Mouse (Mus musculus): ENCODE measurements around the gene Gm45713. TPM values are rescaled to one million over a fixed set of nuclear protein-coding genes. Genes with fewer than 3 reads are reported as not detected.
"Not testable (repeated sequence)": the region's sequence is repeated elsewhere in the genome, so short reads cannot be mapped to it uniquely, and the experiment has no call there.

Gm45713 gene
- polyA plus RNA-seq, 1 experiment from 2014 or later = 0.20 TPM

DNA sequence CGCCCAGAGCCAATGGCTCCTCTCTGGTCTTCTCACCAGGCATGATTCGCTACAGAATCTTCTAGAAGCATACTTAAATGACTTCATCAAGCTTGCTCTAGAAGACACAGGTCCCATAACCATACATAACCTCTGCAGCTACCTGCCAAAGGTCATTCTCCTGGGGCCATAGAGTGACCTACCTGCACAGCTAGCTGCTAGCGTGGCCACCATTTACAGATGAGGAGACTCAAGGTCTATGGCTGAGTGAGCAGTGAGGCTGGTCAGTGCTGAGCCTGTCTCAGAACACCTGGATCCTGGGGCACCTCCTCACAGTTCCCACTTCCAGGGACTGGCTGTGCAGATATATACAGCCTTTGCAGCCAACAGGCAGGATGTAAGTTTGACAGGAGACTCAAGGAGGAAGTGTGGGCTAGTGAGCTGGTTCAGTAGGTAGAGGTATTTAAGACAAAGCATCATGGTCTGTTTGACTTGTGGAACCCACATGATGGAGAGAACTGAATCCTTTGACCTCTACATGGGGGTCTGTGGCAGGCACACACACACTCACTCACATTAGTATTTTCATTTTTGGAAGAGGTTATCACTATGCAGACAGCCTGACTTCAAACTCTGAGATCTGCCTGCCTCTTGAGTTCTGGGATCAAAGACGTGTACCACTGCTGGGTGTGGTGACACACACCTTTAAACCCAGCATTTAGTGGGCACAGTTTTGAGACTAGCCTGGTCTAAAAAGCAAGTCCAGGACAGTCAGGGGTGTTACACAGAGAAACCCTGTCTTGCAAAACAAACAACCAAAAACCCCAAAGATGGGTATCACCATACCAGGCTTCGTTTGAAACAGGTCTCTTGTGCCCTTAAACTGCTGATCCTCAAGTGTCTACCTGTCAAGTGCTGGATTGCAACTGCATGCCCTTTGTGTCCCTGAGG, 16.0 kb downstream of the Gm45713 start:
- H3K4me3 ChIP-seq = no peak overlapping the region
- no peaks in the 10 kb centered on the region for H3K9me3 ChIP-seq
- WGBS = 82% methylated on average over 5 of the region's 5 CpGs
- H3K4me1 ChIP-seq = peaks cover 26% of the 10 kb centered on the region
- peak overlapping the region; percentile 22; the same call in 1 of the 2 replicates for H3K27ac ChIP-seq
- no peak for ATAC-seq (ENCODE audit: insufficient number of reproducible peaks, insufficient read depth, low FRiP score, low TSS enrichment, low read depth)
- H3K36me3 ChIP-seq = peaks cover 50% of the 10 kb centered on the region
- H3K27me3 ChIP-seq = no peaks in the 10 kb centered on the region
- no peak overlapping the region for H3K9ac ChIP-seq
- H3K4me2 ChIP-seq = no peak overlapping the region

DNA sequence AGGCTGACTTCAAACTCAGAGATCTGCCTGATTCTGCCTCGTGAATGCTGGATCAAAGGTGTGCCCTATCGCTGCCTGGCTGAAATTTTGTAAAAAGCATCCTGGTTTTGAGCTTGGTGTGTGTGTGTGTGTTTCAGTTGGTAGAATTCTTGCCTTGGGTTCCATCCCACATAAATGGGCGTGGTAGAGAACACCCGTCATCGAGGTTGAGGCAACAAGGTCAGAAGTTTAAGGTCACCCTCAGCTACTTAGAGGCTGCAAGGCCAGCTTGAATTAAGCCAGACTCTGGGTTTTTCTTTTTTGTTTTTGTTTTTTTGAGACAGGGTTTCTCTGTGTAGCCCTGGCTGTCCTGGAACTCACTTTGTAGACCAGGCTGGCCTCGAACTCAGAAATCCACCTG, 17.7 kb downstream of the Gm45713 start:
- no peak for ATAC-seq (ENCODE audit: insufficient number of reproducible peaks, insufficient read depth, low FRiP score, low TSS enrichment, low read depth)
- Histone ChIP-seq H3K27ac (no peak overlapping the region; the same call in 1 of the 2 replicates), H3K4me3 (no peak overlapping the region), H3K4me2 (no peak overlapping the region), H3K9ac (no peak overlapping the region), H3K27me3 (no peaks in the 10 kb centered on the region), H3K9me3 (no peaks in the 10 kb centered on the region), H3K4me1 (peaks cover 22% of the 10 kb centered on the region), H3K36me3 (peaks cover 48% of the 10 kb centered on the region)
- WGBS = 89% methylated on average over 6 of the region's 6 CpGs

DNA sequence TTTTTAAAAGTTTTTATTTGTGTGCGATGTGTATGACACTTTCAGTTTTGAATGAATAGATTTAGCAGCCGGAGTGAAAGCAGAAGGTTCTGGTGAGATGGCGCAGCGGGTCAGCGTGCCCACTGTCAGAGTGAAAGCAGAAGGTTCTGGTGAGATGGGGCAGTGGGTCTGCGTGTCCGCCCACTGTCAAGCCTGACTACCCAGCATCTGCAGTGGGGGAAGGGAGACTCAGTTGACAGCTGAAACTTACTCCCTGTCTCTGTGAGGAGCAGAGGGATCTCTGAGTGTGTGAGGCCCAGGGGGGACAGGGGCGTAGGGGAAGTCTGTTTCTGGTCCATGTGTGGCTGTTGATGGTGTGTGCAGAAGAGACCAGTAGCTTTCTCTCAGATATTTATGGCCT, 18.5 kb downstream of the Gm45713 start:
- Histone ChIP-seq H3K36me3 (peaks cover 41% of the 10 kb centered on the region), H3K4me2 (no peak overlapping the region), H3K9me3 (no peaks in the 10 kb centered on the region), H3K4me1 (peaks cover 14% of the 10 kb centered on the region), H3K27me3 (no peaks in the 10 kb centered on the region), H3K27ac (peak overlapping the region; percentile 44), H3K4me3 (no peak overlapping the region), H3K9ac (peak overlapping the region; percentile 36; the same call in 1 of the 2 replicates)
- WGBS = 79% methylated on average over 8 of the region's 8 CpGs
- ATAC-seq (ENCODE audit: insufficient number of reproducible peaks, insufficient read depth, low FRiP score, low TSS enrichment, low read depth) = no peak

DNA sequence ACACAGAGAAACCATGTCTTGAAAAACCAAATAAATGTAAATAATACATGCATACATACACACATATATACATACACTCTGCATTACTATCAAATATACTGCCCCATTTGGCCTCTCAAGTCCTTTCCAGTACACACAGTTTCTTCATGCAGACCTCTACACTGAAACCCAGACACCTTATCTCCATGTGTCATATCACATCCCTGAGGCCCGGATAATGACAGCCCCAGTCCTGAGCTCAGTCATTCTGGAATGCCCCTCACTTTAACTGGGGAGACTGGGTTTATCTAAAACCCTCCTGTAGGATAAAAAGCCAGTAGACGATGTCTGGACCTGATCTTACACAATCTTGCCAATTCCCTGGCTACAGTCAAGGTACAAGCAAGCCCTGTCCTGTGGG, 22.6 kb downstream of the Gm45713 start:
- Histone ChIP-seq H3K4me2 (no peak overlapping the region), H3K9ac (no peak overlapping the region), H3K27ac (no peak overlapping the region), H3K36me3 (0 out of 2 replicates have a peak, but pooled peaks cover 3% of the 10 kb centered on the region), H3K4me3 (no peak overlapping the region), H3K27me3 (no peaks in the 10 kb centered on the region), H3K9me3 (no peaks in the 10 kb centered on the region), H3K4me1 (no peaks in the 10 kb centered on the region)
- ATAC-seq (ENCODE audit: insufficient number of reproducible peaks, insufficient read depth, low FRiP score, low TSS enrichment, low read depth) = no peak
- 73% methylated on average over 2 of the region's 2 CpGs for WGBS

DNA sequence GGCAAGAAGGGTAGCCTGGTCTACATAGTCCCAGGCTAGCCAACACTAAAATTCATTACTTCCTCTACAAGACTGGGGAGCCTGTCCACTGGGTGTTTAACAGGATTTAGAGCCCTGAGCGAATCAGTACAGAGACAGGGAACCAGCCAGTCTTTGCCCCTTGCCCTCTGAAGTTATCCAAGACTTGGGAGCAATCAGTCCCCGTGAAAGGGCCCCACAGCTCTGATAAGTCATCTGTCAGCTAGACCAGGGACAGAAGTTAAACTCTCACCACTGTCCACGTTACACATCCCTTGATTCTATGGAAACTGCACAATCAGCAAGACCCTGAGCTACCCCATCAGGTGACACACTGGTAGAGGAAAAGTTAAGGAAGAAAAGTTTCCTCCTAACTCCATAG, 23.5 kb downstream of the Gm45713 start:
- Histone ChIP-seq H3K27ac (no peak overlapping the region), H3K9ac (no peak overlapping the region), H3K4me3 (no peak overlapping the region), H3K27me3 (no peaks in the 10 kb centered on the region), H3K36me3 (no peaks in the 10 kb centered on the region), H3K4me2 (no peak overlapping the region), H3K4me1 (no peaks in the 10 kb centered on the region), H3K9me3 (no peaks in the 10 kb centered on the region)
- WGBS = 73% methylated on average over 3 of the region's 3 CpGs
- ATAC-seq (ENCODE audit: insufficient number of reproducible peaks, insufficient read depth, low FRiP score, low TSS enrichment, low read depth) = no peak

DNA sequence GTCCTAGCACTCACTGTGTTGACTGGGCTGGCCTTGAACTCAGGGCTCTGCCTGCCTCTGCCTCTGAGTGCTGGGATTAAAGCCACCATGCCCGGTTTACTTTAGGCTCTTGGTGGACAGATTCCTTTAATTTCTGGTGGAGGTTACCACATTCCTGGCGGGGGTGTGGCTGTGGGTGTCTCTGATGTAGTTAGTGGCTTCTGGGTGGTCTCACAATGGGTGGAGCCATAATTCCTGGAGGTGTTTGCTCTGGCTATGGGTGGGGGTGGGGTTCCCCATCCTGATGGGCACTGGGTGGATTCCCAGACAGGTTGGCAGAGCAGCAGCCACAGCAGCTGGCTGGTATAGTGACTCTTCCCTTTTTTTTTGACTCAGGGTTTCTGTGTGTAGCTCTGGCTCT, 24.1 kb downstream of the Gm45713 start:
- ATAC-seq (ENCODE audit: insufficient number of reproducible peaks, insufficient read depth, low FRiP score, low TSS enrichment, low read depth) = no peak
- H3K27me3 ChIP-seq = no peaks in the 10 kb centered on the region
- no peak overlapping the region for H3K9ac ChIP-seq
- no peaks in the 10 kb centered on the region for H3K9me3 ChIP-seq
- WGBS = 67% methylated on average over 2 of the region's 2 CpGs
- no peaks in the 10 kb centered on the region for H3K36me3 ChIP-seq
- no peak overlapping the region for H3K4me2 ChIP-seq
- H3K4me1 ChIP-seq = no peaks in the 10 kb centered on the region
- no peak overlapping the region for H3K4me3 ChIP-seq
- no peak overlapping the region for H3K27ac ChIP-seq

DNA sequence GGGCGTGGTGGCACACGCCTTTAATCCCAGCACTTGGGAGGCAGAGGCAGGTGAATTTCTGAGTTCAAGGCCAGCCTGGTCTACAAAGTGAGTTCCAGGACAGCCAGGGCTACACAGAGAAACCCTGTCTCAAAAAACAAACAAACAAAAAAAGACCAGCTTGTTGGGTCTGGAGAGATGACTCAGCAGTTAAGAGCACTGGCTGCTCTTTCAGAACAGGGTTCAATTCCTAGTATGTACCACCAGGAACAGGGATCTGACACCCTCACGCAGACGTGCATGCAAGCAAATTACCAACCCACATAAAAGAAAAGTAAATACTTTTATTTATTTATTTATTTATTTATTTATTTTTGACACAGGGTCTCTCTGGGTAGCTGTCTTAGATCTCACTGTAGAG, 25.9 kb downstream of the Gm45713 start:
- H3K4me2 ChIP-seq; H3K27ac ChIP-seq; H3K27me3 ChIP-seq; H3K9ac ChIP-seq; H3K9me3 ChIP-seq; H3K36me3 ChIP-seq; H3K4me3 ChIP-seq; H3K4me1 ChIP-seq; ATAC-seq (ENCODE audit: insufficient number of reproducible peaks, insufficient read depth, low FRiP score, low TSS enrichment, low read depth): not testable (repeated sequence)
- WGBS = 92% methylated on average over 4 of the region's 4 CpGs

DNA sequence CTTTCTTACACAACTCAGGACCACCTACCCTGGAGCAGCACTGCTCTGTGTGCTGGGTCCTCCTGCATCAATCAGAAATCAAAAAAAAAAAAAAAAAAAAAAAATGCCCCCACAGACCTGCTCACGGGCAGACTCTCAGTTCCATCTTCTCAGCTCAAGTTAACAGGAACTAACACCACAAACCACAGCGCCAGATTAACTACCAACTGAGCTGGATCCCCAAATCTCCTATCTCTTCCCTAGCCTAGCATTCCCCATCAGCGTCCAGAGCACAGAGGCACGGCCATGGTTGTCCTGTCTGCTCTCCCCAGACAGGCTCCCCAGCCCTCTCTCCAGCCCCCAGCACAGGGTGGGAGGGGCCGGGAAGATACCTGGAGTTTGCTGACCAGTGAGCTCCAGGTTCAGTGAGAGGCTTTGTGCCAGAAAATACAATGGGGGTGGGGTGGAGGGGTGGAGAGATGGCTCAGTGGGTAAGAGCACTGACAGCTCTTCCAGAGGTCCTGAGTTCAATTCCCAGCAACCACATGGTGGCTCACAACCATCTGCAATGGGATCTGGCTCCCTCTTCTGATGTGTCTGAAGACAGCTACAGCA, 28.9 kb downstream of the Gm45713 start:
- Histone ChIP-seq H3K36me3 (no peaks in the 10 kb centered on the region), H3K27me3 (no peaks in the 10 kb centered on the region), H3K9ac (no peak overlapping the region), H3K4me3 (no peak overlapping the region), H3K4me2 (no peak overlapping the region), H3K9me3 (no peaks in the 10 kb centered on the region), H3K4me1 (peaks cover 30% of the 10 kb centered on the region), H3K27ac (no peak overlapping the region)
- ATAC-seq (ENCODE audit: insufficient number of reproducible peaks, insufficient read depth, low FRiP score, low TSS enrichment, low read depth) = no peak
- 58% methylated on average over 5 of the region's 5 CpGs for WGBS

DNA sequence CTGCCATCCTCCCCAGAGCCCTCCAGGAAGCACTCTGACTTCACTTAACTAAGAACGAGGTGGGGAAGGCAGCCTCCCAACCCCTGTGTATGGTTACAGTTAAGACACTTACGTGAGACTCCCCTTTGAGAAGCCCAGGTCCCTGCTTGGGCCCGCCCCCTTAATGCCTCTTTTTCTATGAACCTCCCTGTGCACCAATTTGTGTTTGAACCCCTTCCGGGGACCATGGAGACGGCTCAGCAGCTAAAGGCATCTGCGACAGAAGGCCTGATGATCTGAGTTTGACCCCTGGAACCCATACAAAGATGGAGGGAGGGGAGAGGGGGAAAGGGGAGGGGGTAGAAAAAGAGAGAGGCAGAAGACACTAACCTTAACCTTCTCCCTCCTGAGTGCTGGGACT, 29.6 kb downstream of the Gm45713 start:
- 34% methylated on average over 6 of the region's 6 CpGs for WGBS
- peak overlapping the region; percentile 60; the same call in 1 of the 2 replicates for H3K27ac ChIP-seq
- no peak for ATAC-seq (ENCODE audit: insufficient number of reproducible peaks, insufficient read depth, low FRiP score, low TSS enrichment, low read depth)

DNA sequence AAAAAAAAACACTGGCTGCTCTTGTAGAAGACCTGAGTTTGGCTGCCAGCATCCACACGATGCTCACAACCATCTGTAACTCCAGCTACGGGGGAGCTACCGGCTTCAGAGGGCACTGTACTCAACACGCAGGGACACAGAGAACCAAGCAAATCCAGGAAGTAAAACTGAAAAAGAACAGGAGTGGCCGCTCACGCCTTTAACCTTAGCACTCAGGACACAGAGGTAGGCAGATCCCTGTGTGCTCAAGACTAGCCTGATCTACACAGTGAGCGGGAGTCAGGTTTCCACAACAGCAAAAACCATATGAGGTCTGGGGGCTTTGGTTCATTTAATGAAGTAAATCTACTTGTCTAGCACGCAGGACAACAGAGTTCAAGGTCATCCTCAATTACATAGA, 30.5 kb downstream of the Gm45713 start:
- Histone ChIP-seq H3K9me3 (no peaks in the 10 kb centered on the region), H3K27me3 (no peaks in the 10 kb centered on the region), H3K4me2 (no peak overlapping the region), H3K27ac (no peak overlapping the region), H3K9ac (no peak overlapping the region), H3K4me1 (peaks cover 36% of the 10 kb centered on the region), H3K4me3 (no peak overlapping the region), H3K36me3 (no peaks in the 10 kb centered on the region; the same call in 1 of the 2 replicates)
- WGBS = 76% methylated on average over 8 of the region's 8 CpGs
- no peak for ATAC-seq (ENCODE audit: insufficient number of reproducible peaks, insufficient read depth, low FRiP score, low TSS enrichment, low read depth)

More for the DNA sequence above, 29.6 kb downstream of the Gm45713 start:
- Histone ChIP-seq H3K27me3 (no peaks in the 10 kb centered on the region), H3K9ac (no peak overlapping the region), H3K36me3 (no peaks in the 10 kb centered on the region; the same call in 1 of the 2 replicates), H3K4me2 (no peak overlapping the region), H3K4me1 (peaks cover 36% of the 10 kb centered on the region), H3K9me3 (no peaks in the 10 kb centered on the region), H3K4me3 (no peak overlapping the region)

DNA sequence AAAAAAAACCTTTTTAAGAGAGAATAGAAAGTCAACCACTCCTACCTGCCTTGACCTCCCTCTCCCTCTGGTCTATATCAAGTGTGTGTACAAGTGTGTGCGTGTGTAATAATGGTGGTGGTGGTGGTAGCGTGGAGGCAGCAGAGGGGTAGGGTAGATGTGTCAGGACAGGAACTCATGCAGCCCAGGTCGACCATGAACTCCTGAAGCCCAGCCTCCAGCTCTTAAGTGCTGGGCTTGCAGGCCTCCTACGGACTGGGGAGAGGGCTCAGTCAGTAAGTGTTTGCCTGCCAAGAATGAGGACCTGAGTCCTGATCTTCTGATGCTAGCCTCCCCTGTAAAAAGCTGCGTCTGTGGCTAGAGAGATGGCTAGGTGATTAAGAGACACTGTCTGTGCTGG, 31.1 kb downstream of the Gm45713 start:
- Histone ChIP-seq H3K27me3 (no peaks in the 10 kb centered on the region), H3K4me2 (no peak overlapping the region), H3K4me1 (peaks cover 36% of the 10 kb centered on the region), H3K9ac (no peak overlapping the region), H3K27ac (no peak overlapping the region), H3K36me3 (no peaks in the 10 kb centered on the region; the same call in 1 of the 2 replicates), H3K4me3 (no peak overlapping the region), H3K9me3 (no peaks in the 10 kb centered on the region)
- ATAC-seq (ENCODE audit: insufficient number of reproducible peaks, insufficient read depth, low FRiP score, low TSS enrichment, low read depth) = no peak
- 83% methylated on average over 5 of the region's 5 CpGs for WGBS

All from embryonic facial prominence, embryonic 13.5 days (tissue).